Mouse (Mus musculus): Measurements from ENCODE around the gene Wrb. TPM values are rescaled to one million over a fixed set of nuclear protein-coding genes. Genes with fewer than 3 reads are reported as not detected.

The Wrb gene
- polyA plus RNA-seq, 1 experiment from 2014 or later: 79.6 TPM

- H3K9me3 ChIP-seq (replicated peaks): no peaks in the 10 kb centered on the region
- peaks cover 18% of the 10 kb centered on the region for H3K4me1 ChIP-seq
- peaks cover 11% of the 10 kb centered on the region for H3K36me3 ChIP-seq
- H3K27ac ChIP-seq: no peak overlapping the region
- H3K27me3 ChIP-seq (ENCODE audit: low read depth, poor library complexity, severe bottlenecking): no peaks in the 10 kb centered on the region
- no peak overlapping the region for H3K4me3 ChIP-seq
- WGBS: 81% methylated on average over 1 of the region's 1 CpGs
- DNase-seq (ENCODE audit: low spot score): no peak
These were observed 15.7 kb downstream of the Wrb start for GRCm38 (mm10) chr16:96160927-96161326.

GRCm38 (mm10) chr16:96161336-96161735 lies 16.1 kb downstream of the Wrb start:
- Histone ChIP-seq H3K9me3 (replicated peaks) (no peaks in the 10 kb centered on the region), H3K27me3 (ENCODE audit: low read depth, poor library complexity, severe bottlenecking) (no peaks in the 10 kb centered on the region), H3K27ac (no peak overlapping the region), H3K4me1 (peaks cover 18% of the 10 kb centered on the region), H3K36me3 (peaks cover 9% of the 10 kb centered on the region), H3K4me3 (no peak overlapping the region)
- WGBS: 94% methylated on average over 4 of the region's 4 CpGs
- no peak for DNase-seq (ENCODE audit: low spot score)

GRCm38 (mm10) chr16:96165723-96166264 lies 20.6 kb downstream of the Wrb start:
- Histone ChIP-seq H3K9me3 (replicated peaks) (no peaks in the 10 kb centered on the region), H3K27ac (no peak overlapping the region), H3K27me3 (ENCODE audit: low read depth, poor library complexity, severe bottlenecking) (no peaks in the 10 kb centered on the region), H3K4me3 (no peak overlapping the region), H3K4me1 (no peaks in the 10 kb centered on the region), H3K36me3 (no peaks in the 10 kb centered on the region)
- DNase-seq (ENCODE audit: low spot score): no peak
- WGBS: 83% methylated on average over 4 of the region's 4 CpGs

GRCm38 (mm10) chr16:96168837-96169236 lies 23.6 kb downstream of the Wrb start:
- no peaks in the 10 kb centered on the region for H3K36me3 ChIP-seq
- no peaks in the 10 kb centered on the region for H3K27me3 ChIP-seq (ENCODE audit: low read depth, poor library complexity, severe bottlenecking)
- no peaks in the 10 kb centered on the region for H3K4me1 ChIP-seq
- no peaks in the 10 kb centered on the region for H3K9me3 ChIP-seq (replicated peaks)
- no peak overlapping the region for H3K4me3 ChIP-seq
- 91% methylated on average over 4 of the region's 4 CpGs for WGBS
- no peak overlapping the region for H3K27ac ChIP-seq
- DNase-seq (ENCODE audit: low spot score): no peak

- Histone ChIP-seq H3K27ac (no peak overlapping the region), H3K4me3 (no peak overlapping the region), H3K27me3 (ENCODE audit: low read depth, poor library complexity, severe bottlenecking) (no peaks in the 10 kb centered on the region), H3K36me3 (no peaks in the 10 kb centered on the region), H3K4me1 (peaks cover 9% of the 10 kb centered on the region), H3K9me3 (replicated peaks) (no peaks in the 10 kb centered on the region)
- 88% methylated on average over 8 of the region's 8 CpGs for WGBS
- no peak for DNase-seq (ENCODE audit: low spot score)
These were observed 28.4 kb downstream of the Wrb start for GRCm38 (mm10) chr16:96173648-96174047.

- 39% methylated on average over 2 of the region's 2 CpGs for WGBS
- no peaks in the 10 kb centered on the region for H3K27me3 ChIP-seq (ENCODE audit: low read depth, poor library complexity, severe bottlenecking)
- H3K27ac ChIP-seq: no peak overlapping the region
- H3K4me3 ChIP-seq: no peak overlapping the region
- no peaks in the 10 kb centered on the region for H3K36me3 ChIP-seq
- peaks cover 9% of the 10 kb centered on the region for H3K4me1 ChIP-seq
- H3K9me3 ChIP-seq (replicated peaks): no peaks in the 10 kb centered on the region
- no peak for DNase-seq (ENCODE audit: low spot score)
These were observed 30.2 kb downstream of the Wrb start for GRCm38 (mm10) chr16:96175399-96175798.

GRCm38 (mm10) chr16:96179156-96179555 lies 33.9 kb downstream of the Wrb start:
- Histone ChIP-seq H3K27ac (no peak overlapping the region), H3K4me3 (no peak overlapping the region), H3K9me3 (replicated peaks) (no peaks in the 10 kb centered on the region), H3K36me3 (no peaks in the 10 kb centered on the region), H3K4me1 (peaks cover 9% of the 10 kb centered on the region), H3K27me3 (ENCODE audit: low read depth, poor library complexity, severe bottlenecking) (no peaks in the 10 kb centered on the region)
- DNase-seq (ENCODE audit: low spot score): no peak

GRCm38 (mm10) chr16:96187619-96188018 lies 42.4 kb downstream of the Wrb start:
- no peak overlapping the region for H3K4me3 ChIP-seq
- peaks cover 10% of the 10 kb centered on the region for H3K4me1 ChIP-seq
- no peaks in the 10 kb centered on the region; the same call in 1 of the 2 replicates for H3K36me3 ChIP-seq
- DNase-seq (ENCODE audit: low spot score): no peak
- H3K9me3 ChIP-seq (replicated peaks): no peaks in the 10 kb centered on the region
- no peak overlapping the region for H3K27ac ChIP-seq
- 87% methylated on average over 5 of the region's 5 CpGs for WGBS
- peaks cover 17% of the 10 kb centered on the region for H3K27me3 ChIP-seq (ENCODE audit: low read depth, poor library complexity, severe bottlenecking)

GRCm38 (mm10) chr16:96191531-96192506 lies 46.6 kb downstream of the Wrb start, which contains the start of gene Lca5l:
Gene Lca5l (minus strand): TSS chr16:96192271.
- Histone ChIP-seq H3K4me3 (peak within 1 kb of the TSS; percentile 82), H3K9me3 (replicated peaks) (no peaks in the 10 kb centered on the region), H3K36me3 (no peaks in the 10 kb centered on the region), H3K4me1 (peaks cover 13% of the 10 kb centered on the region), H3K27ac (peak within 1 kb of the TSS; percentile 77), H3K27me3 (ENCODE audit: low read depth, poor library complexity, severe bottlenecking) (peaks cover 17% of the 10 kb centered on the region)
- 1% methylated on average over 77 of the region's 77 CpGs for WGBS
- DNase-seq (ENCODE audit: low spot score): peak; percentile 100

GRCm38 (mm10) chr16:96199913-96200701 lies 54.9 kb downstream of the Wrb start, which contains the start of gene Sh3bgr:
Gene Sh3bgr (plus strand): TSS chr16:96200450.
- Histone ChIP-seq H3K36me3 (no peaks in the 10 kb centered on the region), H3K4me1 (peaks cover 21% of the 10 kb centered on the region), H3K4me3 (peak within 1 kb of the TSS; percentile 42), H3K27me3 (ENCODE audit: low read depth, poor library complexity, severe bottlenecking) (no peaks in the 10 kb centered on the region), H3K9me3 (replicated peaks) (no peaks in the 10 kb centered on the region), H3K27ac (peak within 1 kb of the TSS; percentile 15; the same call in 1 of the 2 replicates)
- DNase-seq (ENCODE audit: low spot score): peak; percentile 54
- 4% methylated on average over 20 of the region's 20 CpGs for WGBS

GRCm38 (mm10) chr16:96200702-96201028 lies 55.5 kb downstream of the Wrb start:
- no peak for DNase-seq (ENCODE audit: low spot score)
- H3K27ac ChIP-seq: no peak overlapping the region
- H3K36me3 ChIP-seq: no peaks in the 10 kb centered on the region
- H3K4me3 ChIP-seq: peak overlapping the region; percentile 42
- 39% methylated on average over 9 of the region's 9 CpGs for WGBS
- H3K4me1 ChIP-seq: peaks cover 21% of the 10 kb centered on the region
- no peaks in the 10 kb centered on the region for H3K9me3 ChIP-seq (replicated peaks)
- H3K27me3 ChIP-seq (ENCODE audit: low read depth, poor library complexity, severe bottlenecking): no peaks in the 10 kb centered on the region

- Histone ChIP-seq H3K4me3 (no peak overlapping the region), H3K27ac (no peak overlapping the region), H3K36me3 (no peaks in the 10 kb centered on the region), H3K9me3 (replicated peaks) (no peaks in the 10 kb centered on the region), H3K4me1 (peaks cover 23% of the 10 kb centered on the region), H3K27me3 (ENCODE audit: low read depth, poor library complexity, severe bottlenecking) (no peaks in the 10 kb centered on the region)
- DNase-seq (ENCODE audit: low spot score): no peak
- 71% methylated on average over 11 of the region's 11 CpGs for WGBS
These were observed 56.5 kb downstream of the Wrb start for GRCm38 (mm10) chr16:96201485-96202232.
